Mouse (Mus musculus): Measurements from ENCODE around the gene Hmga1. TPM values are rescaled to one million over a fixed set of nuclear protein-coding genes. Genes with fewer than 3 reads are reported as not detected.
A peak's percentile ranks its signal among the peaks of the same experiment; 100 is the strongest.

Gene Hmga1
- polyA plus RNA-seq, 1 experiment from 2014 or later, result 234 TPM

DNA sequence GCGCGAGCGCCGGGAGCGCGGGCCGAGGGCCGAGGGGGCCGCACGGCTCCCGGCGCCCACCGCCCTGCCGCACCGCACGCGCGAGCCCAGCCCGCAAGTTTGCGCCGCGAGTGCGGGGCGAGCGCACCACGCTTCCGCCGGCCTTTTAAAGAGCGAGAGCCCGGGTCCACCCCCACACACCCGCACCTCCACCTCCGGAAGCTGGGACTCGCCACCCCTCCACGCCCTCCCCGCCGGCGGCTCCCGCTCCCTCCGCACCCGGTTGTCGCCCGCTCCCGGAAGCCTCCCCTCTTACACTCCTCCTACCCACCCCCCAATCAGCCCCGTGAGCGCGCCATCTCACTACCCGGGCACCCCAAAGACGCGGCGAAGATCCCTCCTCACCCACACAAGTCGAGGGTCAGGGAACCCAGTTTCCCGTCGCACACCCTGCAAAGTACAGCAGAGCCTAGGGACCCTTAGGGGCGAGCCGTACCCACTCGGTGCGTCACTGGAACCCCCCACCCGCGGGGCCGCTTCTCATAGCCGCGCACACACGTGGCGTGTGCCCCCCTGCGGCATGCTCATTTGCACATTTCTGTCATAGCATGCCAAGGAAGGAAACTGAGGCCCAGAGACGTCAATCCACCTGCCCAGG lies 42.9 kb upstream of the Hmga1 start:
- no peak for ATAC-seq (ENCODE audit: low FRiP score, low read depth)
- Histone ChIP-seq H3K4me2 (replicated peaks) (peak overlapping the region; percentile 99), H3K4me1 (peaks cover 20% of the 10 kb centered on the region), H3K27me3 (peaks cover 97% of the 10 kb centered on the region), H3K4me3 (peak overlapping the region; percentile 63), H3K36me3 (no peaks in the 10 kb centered on the region), H3K9ac (peak overlapping the region; percentile 63), H3K27ac (no peak overlapping the region), H3K9me3 (no peaks in the 10 kb centered on the region)
- WGBS, result 2% methylated on average over 63 of the region's 66 CpGs

- Histone ChIP-seq H3K27me3 (peaks cover 99% of the 10 kb centered on the region), H3K9ac (no peak overlapping the region), H3K4me3 (peak overlapping the region; percentile 63), H3K36me3 (no peaks in the 10 kb centered on the region), H3K4me1 (peaks cover 20% of the 10 kb centered on the region), H3K4me2 (replicated peaks) (peak overlapping the region; percentile 99), H3K9me3 (no peaks in the 10 kb centered on the region), H3K27ac (no peak overlapping the region)
- ATAC-seq (ENCODE audit: low FRiP score, low read depth), result 0 out of 2 replicates have a peak, but pooled peaks have one; percentile 8
- WGBS, result 30% methylated on average over 27 of the region's 27 CpGs
Measured at GRCm38 (mm10) chr17:27513916-27514762, 42.2 kb upstream of the Hmga1 start.

DNA sequence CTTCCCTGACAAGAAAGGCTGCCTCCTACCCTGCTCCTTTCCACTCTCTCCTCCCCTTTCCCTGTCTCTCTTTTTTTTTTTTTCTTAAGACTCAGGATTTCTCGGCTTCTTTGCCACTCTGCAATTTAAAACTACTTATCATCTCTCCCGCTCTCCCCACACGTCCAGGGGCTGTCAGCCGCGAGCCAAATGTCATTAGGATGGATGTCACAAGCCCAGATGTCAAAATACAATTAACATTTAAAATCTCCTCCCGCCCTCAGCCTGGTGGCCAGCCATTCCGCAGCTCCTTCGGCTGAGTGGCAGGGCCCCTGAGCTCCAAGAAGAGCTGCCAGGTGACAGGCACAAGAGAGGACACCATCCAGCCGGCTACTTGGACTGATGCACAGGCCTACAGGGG lies 38.0 kb upstream of the Hmga1 start:
- no peak overlapping the region for H3K9ac ChIP-seq
- ATAC-seq (ENCODE audit: low FRiP score, low read depth), result no peak

DNA sequence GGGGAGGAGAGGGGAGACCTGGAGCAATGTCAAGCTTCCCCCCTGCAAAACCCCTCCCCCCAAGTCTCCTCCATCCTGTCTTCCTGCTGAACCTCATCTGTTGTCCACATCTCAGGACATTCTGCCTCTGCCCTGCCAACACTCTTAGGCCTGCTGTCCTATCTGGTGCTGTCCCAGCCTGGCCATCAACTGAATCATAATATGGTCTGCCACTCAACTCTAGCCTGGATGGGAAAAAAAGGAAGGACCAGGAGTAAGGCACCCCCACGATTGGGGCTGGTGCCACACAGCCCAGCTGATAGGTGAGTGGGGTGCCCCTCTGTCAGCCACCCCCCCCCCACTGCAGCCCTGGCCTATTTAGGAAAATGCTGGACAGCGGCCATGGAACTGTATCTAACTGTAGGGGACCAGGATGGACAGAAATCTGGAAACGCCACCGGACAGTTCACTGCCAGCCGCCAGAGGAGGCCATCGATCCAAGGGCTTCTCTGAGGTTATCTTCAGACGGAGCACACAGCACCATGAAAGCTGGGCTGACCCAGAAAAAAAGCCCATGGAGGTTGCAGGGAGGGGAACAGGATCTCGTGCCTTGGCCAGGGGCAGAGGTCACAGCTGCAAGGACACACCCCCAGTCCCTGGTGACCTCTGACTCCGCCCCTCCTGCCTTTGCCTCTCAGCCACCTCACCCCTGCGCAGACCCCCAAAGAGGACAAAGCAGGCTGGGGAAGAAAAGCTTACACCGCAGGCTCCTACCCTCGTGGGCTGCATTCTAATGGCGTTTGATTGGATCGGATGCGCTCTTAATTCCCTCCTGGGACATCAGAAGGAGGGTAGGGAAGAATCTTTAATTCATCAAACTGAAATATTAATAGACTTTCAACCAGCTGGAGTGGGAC lies 37.3 kb upstream of the Hmga1 start:
- H3K4me2 ChIP-seq (replicated peaks), result no peak overlapping the region
- H3K4me3 ChIP-seq, result no peak overlapping the region
- no peak overlapping the region for H3K9ac ChIP-seq
- WGBS, result 46% methylated on average over 15 of the region's 15 CpGs
- H3K4me1 ChIP-seq, result peaks cover 4% of the 10 kb centered on the region
- H3K27ac ChIP-seq, result no peak overlapping the region
- no peaks in the 10 kb centered on the region for H3K9me3 ChIP-seq
- H3K36me3 ChIP-seq, result no peaks in the 10 kb centered on the region
- H3K27me3 ChIP-seq, result peaks cover 90% of the 10 kb centered on the region
- ATAC-seq (ENCODE audit: low FRiP score, low read depth), result no peak

More for the DNA sequence above, 38.0 kb upstream of the Hmga1 start:
- no peaks in the 10 kb centered on the region for H3K9me3 ChIP-seq
- no peaks in the 10 kb centered on the region for H3K36me3 ChIP-seq
- no peak overlapping the region for H3K4me3 ChIP-seq
- no peak overlapping the region for H3K27ac ChIP-seq
- H3K4me1 ChIP-seq, result peaks cover 10% of the 10 kb centered on the region
- 31% methylated on average over 9 of the region's 9 CpGs for WGBS
- H3K4me2 ChIP-seq (replicated peaks), result no peak overlapping the region
- peaks cover 96% of the 10 kb centered on the region for H3K27me3 ChIP-seq

- no peak overlapping the region for H3K27ac ChIP-seq
- WGBS, result 1% methylated on average over 27 of the region's 27 CpGs
- no peaks in the 10 kb centered on the region for H3K9me3 ChIP-seq
- H3K27me3 ChIP-seq, result peaks cover 74% of the 10 kb centered on the region
- H3K4me1 ChIP-seq, result peaks cover 3% of the 10 kb centered on the region; the same call in 1 of the 2 replicates
- H3K36me3 ChIP-seq, result no peaks in the 10 kb centered on the region
- no peak overlapping the region for H3K9ac ChIP-seq
- H3K4me3 ChIP-seq, result peak overlapping the region; percentile 15; the same call in 1 of the 2 replicates
- peak; percentile 40; the same call in 1 of the 2 replicates for ATAC-seq (ENCODE audit: low FRiP score, low read depth)
- H3K4me2 ChIP-seq (replicated peaks), result peak overlapping the region; percentile 40
Measured at GRCm38 (mm10) chr17:27520557-27520956, 35.7 kb upstream of the Hmga1 start.

- H3K4me3 ChIP-seq, result peak within 1 kb of the TSS; percentile 15; the same call in 1 of the 2 replicates
- 71% methylated on average over 5 of the region's 5 CpGs for WGBS
- peak within 1 kb of the TSS; percentile 40 for H3K4me2 ChIP-seq (replicated peaks)
- H3K4me1 ChIP-seq, result peaks cover 3% of the 10 kb centered on the region; the same call in 1 of the 2 replicates
- H3K27ac ChIP-seq, result no peak within 1 kb of the TSS
- H3K9me3 ChIP-seq, result 0 out of 2 replicates have a peak, but pooled peaks cover 4% of the 10 kb centered on the region
- H3K9ac ChIP-seq, result no peak within 1 kb of the TSS
- H3K36me3 ChIP-seq, result no peaks in the 10 kb centered on the region
- ATAC-seq (ENCODE audit: low FRiP score, low read depth), result no peak
- peaks cover 67% of the 10 kb centered on the region for H3K27me3 ChIP-seq
Measured at GRCm38 (mm10) chr17:27521303-27521702, 35.0 kb upstream of the Hmga1 start, which contains the start of gene Grm4. Gene Grm4 (minus strand): TSS chr17:27521403.

DNA sequence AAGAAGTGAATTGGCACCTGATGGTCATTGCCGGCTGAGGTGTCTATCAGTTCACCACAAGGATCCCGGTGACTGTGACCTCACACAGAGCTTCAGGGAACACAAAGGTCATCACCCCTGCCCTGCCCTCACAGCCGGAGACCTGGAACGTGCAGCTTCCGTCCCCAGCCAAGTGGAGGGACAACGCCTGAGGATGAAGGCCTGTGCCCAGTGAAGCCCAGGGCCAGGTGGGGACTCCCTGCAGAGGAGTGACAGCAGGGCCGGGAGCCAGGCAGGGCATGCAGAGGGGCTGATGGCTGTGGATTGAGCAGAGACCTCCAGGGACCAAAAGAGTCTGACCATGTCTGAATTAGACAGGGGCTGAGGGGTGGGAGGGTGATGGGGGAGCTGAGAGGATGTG lies 33.2 kb upstream of the Hmga1 start:
- WGBS, result 51% methylated on average over 7 of the region's 7 CpGs
- H3K27me3 ChIP-seq, result peaks cover 49% of the 10 kb centered on the region
- H3K36me3 ChIP-seq, result no peaks in the 10 kb centered on the region
- no peak overlapping the region for H3K9ac ChIP-seq
- no peak overlapping the region for H3K4me3 ChIP-seq
- H3K4me1 ChIP-seq, result peaks cover 3% of the 10 kb centered on the region; the same call in 1 of the 2 replicates
- H3K27ac ChIP-seq, result no peak overlapping the region
- ATAC-seq (ENCODE audit: low FRiP score, low read depth), result no peak
- 0 out of 2 replicates have a peak, but pooled peaks cover 4% of the 10 kb centered on the region for H3K9me3 ChIP-seq
- H3K4me2 ChIP-seq (replicated peaks), result no peak overlapping the region

GRCm38 (mm10) chr17:27527188-27527587 lies 29.1 kb upstream of the Hmga1 start:
- 79% methylated on average over 6 of the region's 6 CpGs for WGBS
- no peak overlapping the region for H3K4me2 ChIP-seq (replicated peaks)
- H3K27ac ChIP-seq, result no peak overlapping the region
- H3K9me3 ChIP-seq, result 0 out of 2 replicates have a peak, but pooled peaks cover 4% of the 10 kb centered on the region
- no peak overlapping the region for H3K9ac ChIP-seq
- H3K4me3 ChIP-seq, result no peak overlapping the region
- no peaks in the 10 kb centered on the region for H3K4me1 ChIP-seq
- no peaks in the 10 kb centered on the region for H3K36me3 ChIP-seq
- peaks cover 9% of the 10 kb centered on the region for H3K27me3 ChIP-seq
- no peak for ATAC-seq (ENCODE audit: low FRiP score, low read depth)

DNA sequence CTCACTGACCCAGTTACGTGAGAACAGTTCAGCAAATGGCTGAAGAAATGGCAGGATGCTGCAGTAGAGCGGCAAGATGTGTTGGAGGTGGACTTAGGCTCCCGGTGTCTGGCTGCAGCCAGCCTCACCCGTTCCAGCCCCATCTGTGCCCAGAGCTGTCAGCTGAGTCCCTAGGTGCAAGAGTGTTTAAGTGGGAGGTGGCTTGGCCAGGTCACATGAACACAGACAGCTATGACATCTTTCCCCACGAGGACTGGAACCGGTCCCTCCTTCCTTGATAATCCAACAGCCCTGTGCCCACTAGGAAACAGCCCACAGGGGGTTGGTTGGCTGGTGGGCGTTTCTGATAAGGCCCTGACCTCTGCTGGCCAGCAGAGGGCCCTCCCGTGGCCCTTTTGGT lies 28.3 kb upstream of the Hmga1 start:
- Histone ChIP-seq H3K4me3 (no peak overlapping the region), H3K9me3 (0 out of 2 replicates have a peak, but pooled peaks cover 4% of the 10 kb centered on the region), H3K36me3 (no peaks in the 10 kb centered on the region), H3K4me2 (replicated peaks) (no peak overlapping the region), H3K4me1 (no peaks in the 10 kb centered on the region), H3K9ac (no peak overlapping the region), H3K27ac (no peak overlapping the region), H3K27me3 (peaks cover 2% of the 10 kb centered on the region; the same call in 1 of the 2 replicates)
- no peak for ATAC-seq (ENCODE audit: low FRiP score, low read depth)
- whole genome bisulfite sequencing, result 56% methylated on average over 8 of the region's 8 CpGs

DNA sequence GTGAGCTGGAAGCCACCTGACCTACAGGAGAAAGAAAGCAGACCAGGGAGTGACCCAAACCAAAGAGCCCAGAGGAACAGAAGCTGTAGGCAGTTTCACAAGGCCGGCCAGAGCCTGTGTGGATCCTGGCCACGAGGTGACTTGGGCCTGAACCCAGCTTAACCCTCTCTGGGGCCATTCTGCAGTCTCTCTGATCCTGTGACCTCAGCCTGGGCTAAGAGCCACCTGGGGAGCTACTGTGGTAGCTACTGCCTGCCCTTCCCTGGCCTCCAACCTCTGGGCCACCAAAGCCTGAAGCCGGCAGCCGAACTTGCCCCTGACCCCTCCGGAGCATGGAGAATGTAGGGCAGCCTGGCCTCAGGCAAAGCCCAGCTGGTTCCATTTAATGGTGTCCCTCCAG lies 27.5 kb upstream of the Hmga1 start:
- 65% methylated on average over 5 of the region's 5 CpGs for WGBS
- H3K27me3 ChIP-seq, result no peaks in the 10 kb centered on the region
- ATAC-seq (ENCODE audit: low FRiP score, low read depth), result no peak
- H3K4me3 ChIP-seq, result no peak overlapping the region
- H3K36me3 ChIP-seq, result no peaks in the 10 kb centered on the region
- H3K4me2 ChIP-seq (replicated peaks), result no peak overlapping the region
- H3K9ac ChIP-seq, result no peak overlapping the region
- H3K9me3 ChIP-seq, result 0 out of 2 replicates have a peak, but pooled peaks cover 4% of the 10 kb centered on the region
- no peak overlapping the region for H3K27ac ChIP-seq
- H3K4me1 ChIP-seq, result no peaks in the 10 kb centered on the region

DNA sequence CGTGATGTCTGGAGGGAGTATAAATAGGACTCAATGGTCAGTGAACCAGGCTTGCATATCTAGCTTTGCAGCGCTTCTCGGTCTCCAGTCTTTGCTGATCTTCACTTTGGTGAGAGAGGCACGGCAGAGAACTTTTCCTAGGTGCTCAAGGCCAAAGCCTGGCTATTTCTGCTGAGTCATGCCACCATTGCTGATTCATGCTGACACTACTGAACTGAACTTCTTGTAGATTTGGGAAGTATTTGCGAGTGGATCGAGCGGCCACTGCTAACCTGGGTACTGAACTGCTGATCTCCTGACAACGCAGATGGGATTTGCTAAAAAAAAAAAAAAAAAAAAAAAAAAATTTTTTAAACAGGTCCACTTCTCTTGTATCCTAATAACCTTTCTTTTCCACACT lies 24.2 kb upstream of the Hmga1 start:
- WGBS, result 91% methylated on average over 8 of the region's 8 CpGs

More for the DNA sequence above, 24.2 kb upstream of the Hmga1 start:
- no peaks in the 10 kb centered on the region for H3K27me3 ChIP-seq
- no peak overlapping the region for H3K9ac ChIP-seq
- no peak overlapping the region for H3K4me3 ChIP-seq
- no peak overlapping the region for H3K4me2 ChIP-seq (replicated peaks)
- H3K36me3 ChIP-seq, result no peaks in the 10 kb centered on the region
- peaks cover 3% of the 10 kb centered on the region for H3K4me1 ChIP-seq
- H3K27ac ChIP-seq, result no peak overlapping the region
- H3K9me3 ChIP-seq, result no peaks in the 10 kb centered on the region
- no peak for ATAC-seq (ENCODE audit: low FRiP score, low read depth)

All from limb, embryonic 13.5 days (tissue).